Mouse (Mus musculus): Measurements from ENCODE around the gene Podn. TPM values are rescaled to one million over a fixed set of nuclear protein-coding genes. Genes with fewer than 3 reads are reported as not detected.
"Not testable (repeated sequence)": the region's sequence is repeated elsewhere in the genome, so short reads cannot be mapped to it uniquely, and the experiment has no call there.

Gene Podn
- polyA plus RNA-seq, 1 experiment from 2014 or later: not detected

DNA sequence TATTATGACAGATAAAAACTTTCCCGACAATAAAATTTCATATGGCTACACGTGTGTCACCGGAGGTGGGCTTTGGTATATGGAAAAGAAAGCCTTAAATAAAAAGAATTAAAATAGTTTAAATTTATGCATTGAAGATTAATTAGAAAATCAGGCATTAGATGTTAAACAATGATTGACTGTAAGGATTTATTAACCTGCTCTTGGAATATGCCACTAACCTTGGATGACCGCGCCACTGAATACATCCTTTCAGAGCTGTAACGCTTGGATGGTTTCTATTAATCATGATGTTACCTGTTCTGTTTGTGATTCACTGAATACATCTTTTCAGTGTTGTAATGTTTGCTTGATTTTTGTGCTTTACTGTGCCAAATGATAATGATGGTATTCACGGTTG lies 13.5 kb upstream of the Podn start:
- Histone ChIP-seq H3K36me3 (ENCODE audit: inconsistent target) (no peaks in the 10 kb centered on the region), H3K4me3 (ENCODE audit: inconsistent target) (no peak overlapping the region), H3K79me2 (ENCODE audit: inconsistent target) (no peaks in the 10 kb centered on the region), H3K27ac (no peak overlapping the region)
- 98% methylated on average over 7 of the region's 7 CpGs for WGBS (ENCODE audit: missing documents)

DNA sequence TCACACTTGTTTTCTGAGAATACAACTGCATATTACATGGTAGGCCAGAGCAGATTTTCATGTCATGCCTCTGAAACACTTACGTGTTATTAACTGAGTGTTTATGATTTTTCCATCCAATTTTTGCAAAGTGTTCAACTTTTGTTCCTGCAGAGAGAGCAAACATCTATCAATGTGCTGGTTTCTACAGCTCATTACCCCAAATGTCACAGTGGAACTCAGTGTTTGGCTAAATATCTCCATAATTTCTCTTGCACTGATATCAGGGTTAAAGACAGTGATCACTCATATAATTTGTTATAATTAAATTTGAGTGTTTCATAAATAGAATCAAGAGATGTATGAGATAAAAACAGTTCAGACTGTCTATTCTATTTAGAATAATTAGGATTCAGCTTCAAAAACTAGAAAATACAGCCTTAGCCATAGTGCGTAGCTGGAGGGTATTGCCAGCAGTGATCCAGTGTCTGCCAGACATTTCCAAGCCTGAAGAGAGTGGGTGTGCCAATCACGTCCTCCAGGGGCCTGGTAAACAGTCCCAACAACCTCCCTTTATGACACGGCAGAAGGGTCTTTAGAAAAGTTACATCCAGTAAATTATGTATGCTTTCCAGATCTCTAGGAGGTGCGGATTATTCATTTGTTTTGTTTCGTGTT lies 3.4 kb downstream of the Podn start:
- no peaks in the 10 kb centered on the region for H3K36me3 ChIP-seq (ENCODE audit: inconsistent target)
- 95% methylated on average over 6 of the region's 6 CpGs for WGBS (ENCODE audit: missing documents)
- no peak overlapping the region for H3K27ac ChIP-seq
- H3K4me3 ChIP-seq (ENCODE audit: inconsistent target): no peak overlapping the region
- no peaks in the 10 kb centered on the region for H3K79me2 ChIP-seq (ENCODE audit: inconsistent target)

DNA sequence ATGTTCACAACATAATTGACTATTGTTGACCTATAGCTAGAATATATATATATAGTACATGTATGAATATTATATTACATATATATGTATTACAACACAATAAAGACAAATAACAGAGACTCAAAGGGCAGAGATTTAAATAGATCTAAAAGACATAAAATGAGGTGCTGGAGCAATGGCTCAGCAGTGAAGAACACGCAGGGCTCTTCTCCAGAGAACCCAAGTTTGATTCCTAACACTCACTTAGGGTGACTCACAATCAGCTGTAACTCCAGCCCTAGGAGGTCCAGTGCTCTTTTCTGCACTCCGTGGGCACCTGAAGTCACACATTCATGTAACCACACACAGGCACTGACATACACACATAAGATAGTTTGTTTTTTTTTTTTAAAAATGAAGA lies 12.3 kb downstream of the Podn start:
- Histone ChIP-seq H3K4me3 (ENCODE audit: inconsistent target) (no peak overlapping the region), H3K79me2 (ENCODE audit: inconsistent target) (no peaks in the 10 kb centered on the region), H3K36me3 (ENCODE audit: inconsistent target) (no peaks in the 10 kb centered on the region), H3K27ac (no peak overlapping the region)
- WGBS (ENCODE audit: missing documents): 83% methylated on average over 2 of the region's 2 CpGs

DNA sequence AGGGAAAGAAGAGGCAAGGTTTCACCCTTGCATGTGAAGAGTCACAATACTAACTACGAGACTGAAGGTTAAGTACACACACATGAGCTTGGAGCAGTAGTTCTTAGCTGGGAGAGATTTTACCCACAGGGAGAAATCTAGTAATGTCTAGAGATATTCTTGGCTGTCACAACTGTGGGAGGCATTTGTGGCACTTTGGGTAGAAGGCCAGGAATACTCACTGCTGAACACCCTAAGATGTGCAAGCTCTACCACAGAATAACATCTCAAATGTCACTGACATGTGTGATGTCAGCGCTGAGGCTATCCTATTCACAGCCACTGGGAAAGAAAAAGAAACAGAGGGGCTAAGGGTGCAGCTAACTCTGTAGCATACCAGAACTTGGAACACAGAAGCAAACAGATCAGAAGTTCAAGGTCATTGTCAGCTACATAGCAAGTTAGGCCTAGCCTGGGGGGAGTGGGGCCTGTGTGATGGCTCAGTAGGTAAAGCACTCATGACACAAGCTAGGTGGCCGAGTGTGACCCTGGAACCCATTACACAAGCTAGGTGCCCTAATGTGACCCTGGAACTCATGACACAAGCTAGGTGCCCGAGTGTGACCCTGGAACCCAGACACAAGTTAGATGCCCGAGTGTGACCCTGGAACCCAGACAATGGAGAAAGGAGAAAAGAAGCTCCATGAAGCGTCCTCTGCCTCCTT lies 13.1 kb downstream of the Podn start:
- no peak overlapping the region for H3K4me3 ChIP-seq (ENCODE audit: inconsistent target)
- H3K79me2 ChIP-seq (ENCODE audit: inconsistent target): no peaks in the 10 kb centered on the region
- H3K27ac ChIP-seq: no peak overlapping the region
- no peaks in the 10 kb centered on the region for H3K36me3 ChIP-seq (ENCODE audit: inconsistent target)
- WGBS (ENCODE audit: missing documents): 97% methylated on average over 6 of the region's 6 CpGs

DNA sequence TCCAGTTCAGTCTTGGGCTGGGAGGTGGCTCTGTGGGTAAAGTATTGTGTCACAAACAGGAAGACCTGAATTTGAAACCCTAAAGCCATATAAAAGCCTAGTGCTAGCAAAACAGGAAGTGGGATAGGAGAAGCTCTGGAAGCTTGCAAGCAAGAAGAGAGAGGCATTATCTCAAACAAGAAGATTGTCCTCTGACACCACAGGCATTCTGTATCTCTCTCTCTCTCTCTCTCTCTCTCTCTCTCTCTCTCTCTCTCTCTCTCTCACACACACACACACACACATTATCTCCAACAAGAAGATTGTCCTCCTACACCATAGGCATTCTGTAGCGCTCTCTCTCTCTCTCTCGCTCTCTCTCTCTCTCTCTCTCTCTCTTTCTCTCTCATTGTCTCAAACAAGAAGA lies 13.8 kb downstream of the Podn start:
- no peaks in the 10 kb centered on the region for H3K36me3 ChIP-seq (ENCODE audit: inconsistent target)
- H3K27ac ChIP-seq: peak overlapping the region; percentile 29; the same call in 1 of the 2 replicates
- WGBS (ENCODE audit: missing documents): 79% methylated on average over 2 of the region's 2 CpGs
- no peak overlapping the region for H3K4me3 ChIP-seq (ENCODE audit: inconsistent target)
- H3K79me2 ChIP-seq (ENCODE audit: inconsistent target): no peaks in the 10 kb centered on the region

DNA sequence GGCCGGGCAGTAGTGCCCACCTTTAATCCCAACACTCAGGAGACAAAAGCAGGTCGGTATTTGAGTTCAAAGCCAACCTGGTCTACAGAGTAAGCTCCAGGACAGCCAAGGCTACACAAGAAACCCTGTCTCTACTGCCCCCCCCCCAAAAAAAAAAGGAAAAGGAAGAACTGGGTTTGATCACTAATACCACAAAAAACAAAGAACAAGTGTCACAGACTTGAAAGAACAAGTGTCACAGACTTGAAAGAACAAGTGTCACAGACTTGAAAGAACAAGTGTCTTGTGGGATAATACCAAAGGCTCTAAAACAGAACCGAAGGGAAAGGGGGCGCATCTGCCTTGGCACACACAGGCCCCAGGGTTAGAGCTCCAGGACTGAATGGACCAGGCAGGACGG lies 15.4 kb downstream of the Podn start:
- no peaks in the 10 kb centered on the region for H3K36me3 ChIP-seq (ENCODE audit: inconsistent target)
- WGBS (ENCODE audit: missing documents): 91% methylated on average over 5 of the region's 5 CpGs
- H3K4me3 ChIP-seq (ENCODE audit: inconsistent target): no peak overlapping the region
- no peaks in the 10 kb centered on the region for H3K79me2 ChIP-seq (ENCODE audit: inconsistent target)
- no peak overlapping the region for H3K27ac ChIP-seq

DNA sequence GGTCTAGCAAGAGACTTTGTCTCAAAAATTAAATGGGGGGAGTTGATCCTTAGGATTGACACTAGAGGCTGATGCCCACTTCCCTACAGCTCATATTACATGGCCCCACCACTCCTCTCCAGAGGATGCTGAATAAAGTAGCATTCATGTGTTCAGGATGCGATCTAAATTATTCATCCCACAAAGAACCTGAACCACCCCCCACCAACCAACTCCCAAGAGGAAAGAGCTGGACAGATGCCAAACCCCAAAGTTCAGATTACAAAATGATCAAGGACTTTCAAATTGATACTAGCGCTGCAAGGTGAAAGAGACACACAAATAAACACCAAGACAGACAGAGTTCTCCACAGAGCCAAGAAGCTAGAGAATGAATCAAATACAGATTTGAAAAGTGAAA lies 16.5 kb downstream of the Podn start:
- Histone ChIP-seq H3K27ac (no peak overlapping the region), H3K36me3 (ENCODE audit: inconsistent target) (no peaks in the 10 kb centered on the region), H3K4me3 (ENCODE audit: inconsistent target) (no peak overlapping the region), H3K79me2 (ENCODE audit: inconsistent target) (no peaks in the 10 kb centered on the region)
- 90% methylated on average over 2 of the region's 2 CpGs for WGBS (ENCODE audit: missing documents)

DNA sequence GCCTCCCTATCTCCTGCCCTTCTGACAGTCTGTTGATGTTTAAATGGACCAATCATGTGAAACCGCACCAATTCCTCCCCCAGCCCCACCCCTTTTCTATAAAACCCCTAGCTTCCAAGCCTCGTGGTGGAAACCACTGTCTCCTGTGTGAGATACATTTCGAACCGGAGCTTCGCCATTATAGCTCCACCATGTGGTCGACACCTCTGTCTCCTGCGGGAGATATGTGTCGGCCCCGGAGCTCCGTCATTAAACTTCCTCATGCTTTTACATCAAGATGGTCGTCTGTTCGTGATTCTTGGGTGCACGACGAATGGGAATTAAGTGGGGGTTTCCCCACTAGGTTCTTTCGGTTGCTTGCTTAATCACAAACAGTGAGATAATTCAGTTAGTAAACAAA lies 17.1 kb downstream of the Podn start:
- not testable (repeated sequence) for H3K36me3 ChIP-seq (ENCODE audit: inconsistent target); H3K27ac ChIP-seq; H3K4me3 ChIP-seq (ENCODE audit: inconsistent target); H3K79me2 ChIP-seq (ENCODE audit: inconsistent target)
- WGBS (ENCODE audit: missing documents): 93% methylated on average over 14 of the region's 15 CpGs

DNA sequence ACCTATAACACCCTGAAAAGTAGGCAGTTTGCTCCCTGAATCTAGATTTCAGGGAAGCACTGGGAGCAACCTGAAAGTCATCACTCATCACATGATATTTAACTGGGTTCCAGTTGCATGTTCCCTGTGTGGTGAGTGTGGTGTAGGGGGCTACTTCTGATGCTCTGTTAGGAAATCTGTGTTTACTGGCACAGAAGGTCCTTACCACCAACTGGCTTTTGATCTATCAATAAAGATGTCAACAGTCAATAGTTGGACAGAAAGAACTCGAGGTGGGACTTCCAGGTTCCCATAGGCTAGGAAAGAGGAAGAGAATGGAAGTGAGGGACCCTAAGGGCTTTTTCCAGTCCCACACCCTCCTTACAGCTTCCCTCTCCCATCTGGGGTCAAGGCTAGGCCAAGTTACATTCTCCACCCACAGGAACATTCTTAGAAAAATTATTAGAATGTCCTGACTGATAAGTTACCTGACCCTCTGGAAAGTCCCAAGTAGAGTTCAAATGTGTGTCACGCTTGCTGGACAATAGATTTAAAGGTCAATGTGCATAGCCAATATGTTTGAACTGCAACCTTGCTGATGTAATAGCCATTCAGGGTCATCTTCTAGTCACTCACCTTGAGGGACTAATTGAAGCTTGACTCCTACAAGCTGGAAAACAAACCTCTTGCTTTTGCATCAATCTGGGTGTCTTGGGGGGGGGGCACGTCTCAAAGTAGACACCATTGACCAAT lies 18.9 kb downstream of the Podn start:
- WGBS (ENCODE audit: missing documents): 81% methylated on average over 3 of the region's 3 CpGs
- H3K36me3 ChIP-seq (ENCODE audit: inconsistent target): no peaks in the 10 kb centered on the region
- no peak overlapping the region for H3K27ac ChIP-seq
- no peak overlapping the region for H3K4me3 ChIP-seq (ENCODE audit: inconsistent target)
- no peaks in the 10 kb centered on the region for H3K79me2 ChIP-seq (ENCODE audit: inconsistent target)

DNA sequence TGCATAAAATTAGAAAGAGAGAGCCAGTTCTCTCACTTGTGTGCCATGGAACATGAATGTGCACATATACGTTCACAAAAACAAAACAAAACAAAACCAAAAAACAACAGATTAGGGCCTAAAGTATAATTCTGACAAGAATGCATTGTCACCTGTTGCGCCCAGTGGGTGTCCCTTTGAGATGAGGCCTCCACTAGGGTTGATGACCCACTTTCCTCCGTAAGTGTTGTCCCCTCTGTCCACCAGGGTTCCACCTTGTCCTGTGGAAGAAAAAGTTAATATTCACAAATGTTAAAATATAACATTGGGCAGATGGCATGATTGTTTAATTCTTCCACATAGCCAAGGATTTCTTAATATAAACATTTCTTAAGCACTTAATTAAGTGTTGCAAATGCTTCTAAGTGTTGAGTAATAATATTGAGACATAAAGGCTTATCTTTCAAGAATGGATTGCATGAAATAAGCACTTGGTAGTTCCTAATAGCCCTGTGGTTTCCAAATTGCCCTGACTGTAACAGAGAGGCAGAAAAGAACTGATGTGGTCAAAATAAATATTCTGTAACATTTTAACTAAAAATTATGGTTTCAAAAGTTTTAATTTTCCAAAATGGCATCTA lies 21.9 kb downstream of the Podn start:
- 98% methylated on average over 3 of the region's 3 CpGs for WGBS (ENCODE audit: missing documents)
- H3K4me3 ChIP-seq (ENCODE audit: inconsistent target): no peak overlapping the region
- H3K79me2 ChIP-seq (ENCODE audit: inconsistent target): peaks cover 18% of the 10 kb centered on the region
- no peaks in the 10 kb centered on the region for H3K36me3 ChIP-seq (ENCODE audit: inconsistent target)
- no peak overlapping the region for H3K27ac ChIP-seq

DNA sequence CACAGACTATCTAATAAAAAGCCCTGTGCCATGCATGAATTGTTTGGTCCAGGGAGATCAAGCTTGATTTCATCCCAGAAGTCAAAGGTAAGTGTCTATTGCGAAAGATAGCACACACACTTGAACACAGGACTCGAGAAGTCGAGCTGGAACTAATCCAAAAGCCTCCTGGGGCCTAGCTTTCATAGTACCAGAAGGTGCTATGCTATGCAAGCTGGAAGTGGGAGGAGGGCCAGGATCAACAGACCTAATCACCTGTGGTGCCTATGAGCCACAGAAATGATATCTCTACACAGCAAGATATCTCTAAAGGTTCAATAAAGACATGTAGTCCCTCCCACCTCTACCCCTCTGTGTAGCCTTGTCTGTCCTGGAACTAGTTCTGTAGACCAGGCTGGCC lies 24.2 kb downstream of the Podn start:
- H3K27ac ChIP-seq: no peak overlapping the region
- H3K79me2 ChIP-seq (ENCODE audit: inconsistent target): peaks cover 38% of the 10 kb centered on the region
- H3K36me3 ChIP-seq (ENCODE audit: inconsistent target): no peaks in the 10 kb centered on the region
- 92% methylated on average over 3 of the region's 3 CpGs for WGBS (ENCODE audit: missing documents)
- no peak overlapping the region for H3K4me3 ChIP-seq (ENCODE audit: inconsistent target)

DNA sequence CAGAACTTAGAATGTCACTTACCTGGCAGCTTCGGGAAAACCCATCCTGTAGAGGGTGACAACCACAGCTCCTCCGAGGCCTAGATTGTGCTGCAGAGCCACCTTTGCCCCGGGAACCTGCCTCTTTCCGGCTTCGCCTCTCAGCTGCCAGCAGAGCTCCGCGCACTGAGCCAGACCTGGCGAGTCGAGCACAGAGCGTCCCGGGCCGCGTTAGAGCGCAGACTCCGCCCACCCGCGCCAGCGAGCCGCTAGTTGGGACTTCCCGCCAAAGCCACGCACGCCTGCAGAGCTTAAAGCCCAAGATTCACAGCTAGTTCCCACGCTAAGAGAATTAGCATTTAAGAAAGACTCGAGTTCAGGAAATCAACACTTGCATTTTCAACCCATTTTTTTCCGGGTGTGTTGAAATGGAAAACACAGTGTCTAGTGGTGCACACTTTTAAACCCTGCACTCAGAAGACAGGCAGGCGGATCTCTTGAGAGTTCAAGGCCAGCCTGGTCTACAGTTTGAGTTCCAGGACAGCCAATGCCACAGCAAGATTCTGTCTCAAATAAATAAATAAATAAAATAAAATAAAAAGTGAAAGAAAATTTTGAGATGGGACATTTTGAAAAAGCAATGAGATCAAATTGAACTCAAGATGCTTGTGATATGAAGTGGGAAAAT lies 24.9 kb downstream of the Podn start:
- H3K79me2 ChIP-seq (ENCODE audit: inconsistent target): peaks cover 45% of the 10 kb centered on the region
- H3K4me3 ChIP-seq (ENCODE audit: inconsistent target): peak overlapping the region; percentile 83
- 0 out of 2 replicates have a peak, but pooled peaks cover 1% of the 10 kb centered on the region for H3K36me3 ChIP-seq (ENCODE audit: inconsistent target)
- H3K27ac ChIP-seq: peak overlapping the region; percentile 44
- under 1% methylated on average over 26 of the region's 26 CpGs for WGBS (ENCODE audit: missing documents)

DNA sequence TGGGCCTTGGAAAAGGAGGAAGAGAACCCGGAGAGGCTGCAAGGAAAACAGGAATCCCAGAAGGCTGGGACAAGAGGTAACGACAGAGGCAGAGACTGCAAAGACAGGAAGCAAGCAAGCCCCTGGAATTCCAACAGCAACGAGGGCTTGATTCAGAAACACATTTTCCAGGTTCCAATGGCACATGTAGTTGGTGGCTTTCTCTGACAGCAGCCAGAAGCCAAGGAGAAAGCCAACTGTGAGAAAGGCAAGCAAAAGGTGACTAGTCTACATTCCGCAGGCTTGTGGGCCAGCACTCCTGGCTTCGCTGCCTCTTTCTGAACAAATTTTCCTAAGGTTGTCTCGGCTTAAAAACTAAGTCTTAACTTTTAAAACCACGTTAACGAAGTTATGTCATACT lies 25.5 kb downstream of the Podn start:
- Histone ChIP-seq H3K36me3 (ENCODE audit: inconsistent target) (0 out of 2 replicates have a peak, but pooled peaks cover 5% of the 10 kb centered on the region), H3K27ac (peak overlapping the region; percentile 44), H3K79me2 (ENCODE audit: inconsistent target) (peaks cover 51% of the 10 kb centered on the region), H3K4me3 (ENCODE audit: inconsistent target) (peak overlapping the region; percentile 83)
- WGBS (ENCODE audit: missing documents): 7% methylated on average over 8 of the region's 8 CpGs

DNA sequence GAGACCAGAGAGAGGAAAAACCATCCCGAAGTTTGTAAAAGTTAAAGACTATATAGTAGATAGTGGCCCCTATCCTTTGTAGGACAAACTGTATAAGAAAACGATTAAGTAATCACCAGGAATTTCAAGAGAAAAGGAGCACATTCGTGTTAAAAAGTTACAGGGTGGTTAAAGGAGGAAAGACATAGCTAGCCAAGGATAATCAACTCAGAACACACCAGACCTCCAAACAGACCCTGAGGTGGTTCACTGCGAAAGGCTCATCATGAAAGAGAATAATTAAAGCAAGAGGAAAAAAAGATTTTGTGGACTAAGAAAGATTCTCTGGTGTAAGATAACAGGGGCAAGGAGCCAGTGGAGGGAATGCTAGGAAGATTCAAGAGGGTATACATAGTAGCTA lies 26.0 kb downstream of the Podn start:
- H3K36me3 ChIP-seq (ENCODE audit: inconsistent target): 0 out of 2 replicates have a peak, but pooled peaks cover 5% of the 10 kb centered on the region
- H3K79me2 ChIP-seq (ENCODE audit: inconsistent target): peaks cover 56% of the 10 kb centered on the region
- WGBS (ENCODE audit: missing documents): 51% methylated on average over 4 of the region's 4 CpGs
- peak overlapping the region; percentile 44; the same call in 1 of the 2 replicates for H3K27ac ChIP-seq
- H3K4me3 ChIP-seq (ENCODE audit: inconsistent target): peak overlapping the region; percentile 83
